Mouse (Mus musculus) heart, postnatal 10 days (tissue): ENCODE measurements around the gene Igsf21. TPM values are rescaled to one million over a fixed set of nuclear protein-coding genes. Genes with fewer than 3 reads are reported as not detected.

Experiments used
- DNase-seq, 2 experiments: peaks; one replicate each; pipeline ENCODE4 v3.0.0; 2021
- intact Hi-C: fragments of 180-260 bp; cut with DNase I; formaldehyde crosslinking; loops from one replicate; pipeline ENCODE4 v1.15.1; 2025
- total RNA-seq, 2 experiments: library from RNA; stranded (reverse); gene quantifications; 2 replicates each; pipeline ENCODE4 v1.2.3; 2021

Igsf21 gene
- total RNA-seq, 2 experiments from 2014 or later = 0.25 to 1.0 TPM

- DNase-seq = no peak
- intact Hi-C loops = no loop called here
Measured at GRCm38 (mm10) chr4:140242291-140242690, 4.3 kb downstream of the Igsf21 start.

- intact Hi-C loops = no loop called here
- no peak for DNase-seq
Measured at GRCm38 (mm10) chr4:140237305-140237741, 9.3 kb downstream of the Igsf21 start.

- intact Hi-C loops = no loop called here
- no peak for DNase-seq
Measured at GRCm38 (mm10) chr4:140235361-140236153, 11.0 kb downstream of the Igsf21 start.

GRCm38 (mm10) chr4:140234412-140235205, 12.0 kb downstream of the Igsf21 start:
- intact Hi-C loops = no loop called here

GRCm38 (mm10) chr4:140227837-140228236, 18.7 kb downstream of the Igsf21 start:
- intact Hi-C loops = no loop called here
- no peak for DNase-seq

More at GRCm38 (mm10) chr4:140234412-140235205, 12.0 kb downstream of the Igsf21 start:
- no peak for DNase-seq

- no peak for DNase-seq
- intact Hi-C loops = no loop called here
Measured at GRCm38 (mm10) chr4:140225204-140225603, 21.4 kb downstream of the Igsf21 start.

GRCm38 (mm10) chr4:140224451-140224850, 22.1 kb downstream of the Igsf21 start:
- intact Hi-C loops = no loop called here
- DNase-seq = no peak

- peak in 1 of 2 experiments; percentile 15 for DNase-seq
- intact Hi-C loops = no loop called here
Measured at GRCm38 (mm10) chr4:140223067-140223466, 23.5 kb downstream of the Igsf21 start.

GRCm38 (mm10) chr4:140220326-140221093, 26.1 kb downstream of the Igsf21 start:
- intact Hi-C loops = no loop called here
- DNase-seq = peak; percentile 32 to 42

- intact Hi-C loops = no loop called here
- DNase-seq = no peak
Measured at GRCm38 (mm10) chr4:140218853-140219852, 27.4 kb downstream of the Igsf21 start.

- intact Hi-C loops = no loop called here
- no peak for DNase-seq
Measured at GRCm38 (mm10) chr4:140218384-140218783, 28.2 kb downstream of the Igsf21 start.

GRCm38 (mm10) chr4:140217934-140218333, 28.6 kb downstream of the Igsf21 start:
- intact Hi-C loops = no loop called here
- no peak for DNase-seq

- intact Hi-C loops = no loop called here
- no peak for DNase-seq
Measured at GRCm38 (mm10) chr4:140216096-140216495, 30.5 kb downstream of the Igsf21 start.

GRCm38 (mm10) chr4:140215205-140215604, 31.4 kb downstream of the Igsf21 start:
- no peak for DNase-seq
- intact Hi-C loops = no loop called here

GRCm38 (mm10) chr4:140214406-140214805, 32.2 kb downstream of the Igsf21 start:
- DNase-seq = no peak
- intact Hi-C loops = no loop called here

- no peak for DNase-seq
Measured at GRCm38 (mm10) chr4:140210129-140210890, 36.3 kb downstream of the Igsf21 start.

GRCm38 (mm10) chr4:140205811-140206231, 40.8 kb downstream of the Igsf21 start:
- peak; percentile 59 to 69 for DNase-seq
- intact Hi-C loops = no loop called here

More at GRCm38 (mm10) chr4:140210129-140210890, 36.3 kb downstream of the Igsf21 start:
- intact Hi-C loops = no loop called here

- no peak for DNase-seq
- intact Hi-C loops = no loop called here
Measured at GRCm38 (mm10) chr4:140204775-140205174, 41.8 kb downstream of the Igsf21 start.
